Mouse (Mus musculus) hindbrain, embryonic 16.5 days (tissue): Measurements from ENCODE around the gene Tspo2. TPM values are rescaled to one million over a fixed set of nuclear protein-coding genes. Genes with fewer than 3 reads are reported as not detected.

ENCODE experiments used
- ATAC-seq: fragments of 200-750 bp; cut with Nextera tagmentation; 2 replicates; pipeline ENCODE4 v1.8.0; 2017; ENCODE audit warnings: moderate TSS enrichment, moderate library complexity
- H3K27ac ChIP-seq: fragments of 300-500 bp; sonication (generic); 2 replicates; pipeline ENCODE4 v1.5.1; 2014; ENCODE audit warnings: low read depth, mild to moderate bottlenecking, control low read depth, low read length, moderate library complexity
- H3K27me3 ChIP-seq: fragments of 300-500 bp; sonication (generic); replicated peaks from 2 replicates; pipeline ENCODE4 v1.6.1; 2014; ENCODE audit warnings: low read length; ENCODE audit not compliant: control insufficient read depth, insufficient read depth
- H3K36me3 ChIP-seq: fragments of 300-500 bp; sonication (generic); 2 replicates; pipeline ENCODE4 v1.6.1; 2014; ENCODE audit warnings: mild to moderate bottlenecking, low read length, moderate library complexity, mixed read lengths; ENCODE audit not compliant: control insufficient read depth, insufficient read depth
- H3K4me1 ChIP-seq: fragments of 300-500 bp; sonication (generic); 2 replicates; pipeline ENCODE4 v1.6.1; 2014; ENCODE audit warnings: low read depth, low read length; ENCODE audit not compliant: control insufficient read depth, insufficient read depth
- H3K4me2 ChIP-seq: fragments of 300-500 bp; sonication (generic); 2 replicates; pipeline ENCODE4 v1.6.1; 2014; ENCODE audit warnings: mild to moderate bottlenecking, low read length, control low read depth, moderate library complexity
- H3K4me3 ChIP-seq: fragments of 300-500 bp; sonication (generic); 2 replicates; pipeline ENCODE4 v1.5.1; 2014; ENCODE audit warnings: mild to moderate bottlenecking, low read length, control low read depth, moderate library complexity
- H3K9ac ChIP-seq: fragments of 300-500 bp; sonication (generic); 2 replicates; pipeline ENCODE4 v1.6.1; 2014; ENCODE audit warnings: low read depth, mild to moderate bottlenecking, control low read depth, low read length, moderate library complexity
- H3K9me3 ChIP-seq: fragments of 300-500 bp; sonication (generic); 2 replicates; pipeline ENCODE4 v1.6.1; 2014; ENCODE audit warnings: mild to moderate bottlenecking, low read length, moderate library complexity; ENCODE audit not compliant: control insufficient read depth
- WGBS: fragments of 180-500 bp; shearing (Covaris S2); extraction: QIAGEN DNeasy Blood & Tissue Kit; methylation state at CpG from one replicate; pipeline ENCODE4 v1.1.7; 2014; 5-methylcytosine and 5-hydroxymethylcytosine counted together
- polyA plus RNA-seq: library from polyadenylated mRNA; unstranded; fragments of >200 nt; fragmentation: Nextera tagmentation; extraction: Ambion mirVana; gene quantifications from 2 replicates; pipeline ENCODE4 v1.2.1, GENCODE M21; 2015

The Tspo2 gene
- polyA plus RNA-seq, result 0.93 and 1.6 TPM in 2 replicates

GRCm38 (mm10) chr17:48451353-48451675, at the start of gene Tspo2:
Gene Tspo2 (minus strand): TSS chr17:48451522.
- no peaks in the 10 kb centered on the region for H3K36me3 ChIP-seq
- H3K4me1 ChIP-seq, result peaks cover 2% of the 10 kb centered on the region; the same call in 1 of the 2 replicates
- no peaks in the 10 kb centered on the region for H3K27me3 ChIP-seq
- ATAC-seq, result 0 out of 2 replicates have a peak, but pooled peaks have one; percentile 11
- no peaks in the 10 kb centered on the region for H3K9me3 ChIP-seq
- 62% methylated on average over 7 of the region's 7 CpGs for WGBS
- H3K27ac ChIP-seq, result no peak within 1 kb of the TSS
- no peak within 1 kb of the TSS for H3K4me3 ChIP-seq
- no peak within 1 kb of the TSS for H3K4me2 ChIP-seq
- no peak within 1 kb of the TSS for H3K9ac ChIP-seq

GRCm38 (mm10) chr17:48500846-48501445, 49.6 kb upstream of the Tspo2 start:
- no peak for ATAC-seq
- 74% methylated on average over 7 of the region's 7 CpGs for WGBS
- no peaks in the 10 kb centered on the region for H3K36me3 ChIP-seq

GRCm38 (mm10) chr17:48497986-48498385, 46.7 kb upstream of the Tspo2 start:
- H3K9ac ChIP-seq, result no peak overlapping the region
- ATAC-seq, result no peak
- no peaks in the 10 kb centered on the region for H3K4me1 ChIP-seq
- H3K9me3 ChIP-seq, result no peaks in the 10 kb centered on the region
- no peaks in the 10 kb centered on the region for H3K36me3 ChIP-seq
- no peak overlapping the region for H3K4me2 ChIP-seq
- WGBS, result 74% methylated on average over 3 of the region's 3 CpGs
- no peaks in the 10 kb centered on the region for H3K27me3 ChIP-seq
- H3K4me3 ChIP-seq, result no peak overlapping the region
- no peak overlapping the region for H3K27ac ChIP-seq

More at GRCm38 (mm10) chr17:48500846-48501445, 49.6 kb upstream of the Tspo2 start:
- Histone ChIP-seq H3K27ac (no peak overlapping the region), H3K27me3 (no peaks in the 10 kb centered on the region), H3K9ac (no peak overlapping the region), H3K4me3 (no peak overlapping the region), H3K4me2 (no peak overlapping the region), H3K4me1 (peaks cover 15% of the 10 kb centered on the region), H3K9me3 (no peaks in the 10 kb centered on the region)

- no peak overlapping the region for H3K9ac ChIP-seq
- no peaks in the 10 kb centered on the region for H3K27me3 ChIP-seq
- no peaks in the 10 kb centered on the region for H3K9me3 ChIP-seq
- no peak overlapping the region for H3K4me2 ChIP-seq
- H3K36me3 ChIP-seq, result no peaks in the 10 kb centered on the region
- 61% methylated on average over 8 of the region's 8 CpGs for WGBS
- H3K4me1 ChIP-seq, result no peaks in the 10 kb centered on the region
- no peak overlapping the region for H3K27ac ChIP-seq
- no peak overlapping the region for H3K4me3 ChIP-seq
- ATAC-seq, result no peak
Observed at GRCm38 (mm10) chr17:48493986-48494385, 42.7 kb upstream of the Tspo2 start.

GRCm38 (mm10) chr17:48493582-48493981, 42.3 kb upstream of the Tspo2 start:
- 55% methylated on average over 6 of the region's 7 CpGs for WGBS
- no peak overlapping the region for H3K9ac ChIP-seq
- no peaks in the 10 kb centered on the region for H3K36me3 ChIP-seq
- no peak overlapping the region for H3K4me2 ChIP-seq
- H3K4me1 ChIP-seq, result no peaks in the 10 kb centered on the region
- no peaks in the 10 kb centered on the region for H3K27me3 ChIP-seq
- ATAC-seq, result no peak
- no peak overlapping the region for H3K27ac ChIP-seq
- no peak overlapping the region for H3K4me3 ChIP-seq
- H3K9me3 ChIP-seq, result no peaks in the 10 kb centered on the region

GRCm38 (mm10) chr17:48492621-48493020, 41.3 kb upstream of the Tspo2 start:
- Histone ChIP-seq H3K27me3 (no peaks in the 10 kb centered on the region), H3K9ac (no peak overlapping the region), H3K36me3 (no peaks in the 10 kb centered on the region), H3K9me3 (no peaks in the 10 kb centered on the region), H3K4me1 (no peaks in the 10 kb centered on the region), H3K4me2 (no peak overlapping the region), H3K27ac (no peak overlapping the region), H3K4me3 (no peak overlapping the region)
- ATAC-seq, result no peak
- 94% methylated on average over 8 of the region's 8 CpGs for WGBS

- WGBS, result 93% methylated on average over 3 of the region's 3 CpGs
- H3K4me3 ChIP-seq, result no peak overlapping the region
- no peak overlapping the region for H3K9ac ChIP-seq
- H3K4me1 ChIP-seq, result no peaks in the 10 kb centered on the region
- no peak overlapping the region for H3K27ac ChIP-seq
- no peak for ATAC-seq
- H3K27me3 ChIP-seq, result no peaks in the 10 kb centered on the region
- H3K4me2 ChIP-seq, result no peak overlapping the region
- H3K36me3 ChIP-seq, result no peaks in the 10 kb centered on the region
- H3K9me3 ChIP-seq, result no peaks in the 10 kb centered on the region
Observed at GRCm38 (mm10) chr17:48489466-48489865, 38.1 kb upstream of the Tspo2 start.

GRCm38 (mm10) chr17:48484191-48484590, 32.9 kb upstream of the Tspo2 start:
- Histone ChIP-seq H3K4me2 (no peak overlapping the region), H3K36me3 (no peaks in the 10 kb centered on the region), H3K27ac (no peak overlapping the region), H3K4me1 (no peaks in the 10 kb centered on the region), H3K9me3 (no peaks in the 10 kb centered on the region), H3K27me3 (no peaks in the 10 kb centered on the region), H3K9ac (no peak overlapping the region), H3K4me3 (no peak overlapping the region)
- no peak for ATAC-seq
- 96% methylated on average over 5 of the region's 5 CpGs for WGBS

GRCm38 (mm10) chr17:48483764-48484163, 32.4 kb upstream of the Tspo2 start:
- 84% methylated on average over 5 of the region's 5 CpGs for WGBS
- no peak overlapping the region for H3K9ac ChIP-seq
- no peaks in the 10 kb centered on the region for H3K9me3 ChIP-seq
- no peak for ATAC-seq
- no peak overlapping the region for H3K4me3 ChIP-seq
- no peaks in the 10 kb centered on the region for H3K27me3 ChIP-seq
- H3K4me1 ChIP-seq, result no peaks in the 10 kb centered on the region
- H3K36me3 ChIP-seq, result no peaks in the 10 kb centered on the region
- H3K27ac ChIP-seq, result no peak overlapping the region
- H3K4me2 ChIP-seq, result no peak overlapping the region

- Histone ChIP-seq H3K27ac (no peak overlapping the region), H3K9ac (no peak overlapping the region), H3K27me3 (no peaks in the 10 kb centered on the region), H3K9me3 (no peaks in the 10 kb centered on the region), H3K36me3 (no peaks in the 10 kb centered on the region), H3K4me1 (no peaks in the 10 kb centered on the region), H3K4me2 (no peak overlapping the region), H3K4me3 (no peak overlapping the region)
- WGBS, result 84% methylated on average over 10 of the region's 10 CpGs
- ATAC-seq, result no peak
Observed at GRCm38 (mm10) chr17:48479952-48480351, 28.6 kb upstream of the Tspo2 start.
